Mouse (Mus musculus) CD4-positive, CD25-positive, alpha-beta regulatory T cell, adult 4 months (primary cell): Measurements from ENCODE around the gene B4galnt3. TPM values are rescaled to one million over a fixed set of nuclear protein-coding genes. Genes with fewer than 3 reads are reported as not detected.

ENCODE experiments used
- ATAC-seq: one replicate; pipeline ENCODE4 v1.8.0; 2017
- polyA plus RNA-seq, 2 experiments: library from polyadenylated mRNA; unstranded; fragments of 100-300 nt; shearing (Covaris generic); gene quantifications; one replicate each; pipeline ENCODE4 v1.2.1; 2017

The B4galnt3 gene
- polyA plus RNA-seq, 2 experiments from 2014 or later = not detected

DNA sequence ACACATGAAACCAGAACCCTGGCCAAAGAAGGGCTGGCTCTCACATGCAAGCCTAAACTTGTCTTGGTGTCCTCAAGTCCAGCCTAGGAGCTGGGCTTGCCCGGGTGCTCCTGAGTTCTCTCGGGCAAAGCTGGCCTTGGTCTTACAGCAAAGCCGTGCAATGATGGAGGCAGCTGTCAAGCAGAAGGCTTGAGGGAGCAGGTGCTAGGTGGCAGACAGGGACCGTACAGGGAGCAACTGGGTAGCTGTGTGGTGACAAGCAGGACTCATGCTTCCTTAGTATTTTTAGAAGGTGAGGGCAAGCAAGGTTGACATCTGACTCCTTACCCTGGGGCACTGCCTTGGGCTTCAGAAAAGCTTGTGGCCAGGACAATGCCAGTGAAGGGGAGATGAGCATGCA, 110.6 kb downstream of the B4galnt3 start:
- ATAC-seq = no peak

DNA sequence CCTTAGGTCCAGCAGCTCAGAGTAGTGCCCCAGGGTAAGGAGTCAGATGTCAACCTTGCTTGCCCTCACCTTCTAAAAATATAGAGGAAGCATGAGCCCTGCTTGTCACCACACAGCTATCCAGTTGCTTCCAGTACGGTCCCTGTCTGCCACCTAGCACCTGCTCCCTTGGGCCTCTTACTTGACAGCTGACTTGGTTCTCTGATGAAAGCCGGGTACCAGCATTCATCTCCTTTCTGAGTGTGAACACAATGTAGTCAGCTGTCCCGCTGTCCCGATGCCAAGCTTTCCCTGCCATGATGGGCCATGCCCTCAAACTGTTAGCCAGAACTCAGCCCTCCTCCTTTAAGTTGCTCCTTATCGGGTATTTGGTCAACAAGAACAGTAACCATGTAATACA, 112.2 kb downstream of the B4galnt3 start:
- no peak for ATAC-seq

DNA sequence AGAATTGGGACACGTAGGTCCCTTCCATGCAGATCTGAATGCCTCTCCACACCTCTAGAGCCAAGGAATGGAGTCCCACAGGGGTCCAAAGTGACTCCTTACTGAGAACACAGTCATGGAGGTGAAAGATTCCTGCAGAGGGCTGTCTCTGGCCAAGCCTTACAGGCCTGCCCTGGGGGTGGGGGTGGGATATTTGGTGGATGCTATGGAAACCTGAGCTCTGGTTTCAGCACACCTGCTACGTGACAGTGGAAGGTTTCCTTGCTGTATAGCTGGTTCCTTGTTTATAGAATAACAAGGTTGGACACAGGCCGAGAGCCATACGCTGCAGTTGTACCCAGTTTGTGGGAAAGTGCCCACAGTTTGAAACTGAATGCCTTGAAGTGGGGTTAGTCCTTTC, 113.9 kb downstream of the B4galnt3 start:
- no peak for ATAC-seq

DNA sequence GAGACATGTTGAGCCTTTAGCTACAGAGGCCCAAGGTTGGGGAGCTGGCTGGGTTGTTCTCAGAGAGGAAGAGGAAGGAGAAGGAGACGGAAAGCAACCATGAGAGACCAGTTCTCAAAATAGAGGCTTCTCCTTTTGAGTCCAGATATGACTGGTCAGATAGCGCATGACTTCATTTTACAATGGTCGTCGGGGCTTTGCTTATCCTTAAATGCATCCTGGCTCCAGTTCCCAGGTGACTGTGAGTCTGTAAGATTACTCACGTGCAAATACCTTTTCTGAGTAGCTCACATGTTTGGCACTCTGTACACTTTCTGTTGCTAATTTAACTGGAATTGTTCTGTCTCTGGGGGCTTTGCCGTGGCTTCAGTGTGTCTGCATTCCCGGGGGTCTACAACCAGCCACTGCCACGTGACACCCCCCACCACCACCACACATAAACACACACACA, 114.6 kb downstream of the B4galnt3 start:
- ATAC-seq = no peak

- no peak for ATAC-seq
Observed at GRCm38 (mm10) chr6:120179044-120179755, 115.2 kb downstream of the B4galnt3 start.

- ATAC-seq = no peak
Observed at GRCm38 (mm10) chr6:120175650-120176049, 118.7 kb downstream of the B4galnt3 start.

- ATAC-seq = no peak
Observed at GRCm38 (mm10) chr6:120174602-120175115, 119.7 kb downstream of the B4galnt3 start.

GRCm38 (mm10) chr6:120174028-120174601, 120.2 kb downstream of the B4galnt3 start:
- no peak for ATAC-seq

DNA sequence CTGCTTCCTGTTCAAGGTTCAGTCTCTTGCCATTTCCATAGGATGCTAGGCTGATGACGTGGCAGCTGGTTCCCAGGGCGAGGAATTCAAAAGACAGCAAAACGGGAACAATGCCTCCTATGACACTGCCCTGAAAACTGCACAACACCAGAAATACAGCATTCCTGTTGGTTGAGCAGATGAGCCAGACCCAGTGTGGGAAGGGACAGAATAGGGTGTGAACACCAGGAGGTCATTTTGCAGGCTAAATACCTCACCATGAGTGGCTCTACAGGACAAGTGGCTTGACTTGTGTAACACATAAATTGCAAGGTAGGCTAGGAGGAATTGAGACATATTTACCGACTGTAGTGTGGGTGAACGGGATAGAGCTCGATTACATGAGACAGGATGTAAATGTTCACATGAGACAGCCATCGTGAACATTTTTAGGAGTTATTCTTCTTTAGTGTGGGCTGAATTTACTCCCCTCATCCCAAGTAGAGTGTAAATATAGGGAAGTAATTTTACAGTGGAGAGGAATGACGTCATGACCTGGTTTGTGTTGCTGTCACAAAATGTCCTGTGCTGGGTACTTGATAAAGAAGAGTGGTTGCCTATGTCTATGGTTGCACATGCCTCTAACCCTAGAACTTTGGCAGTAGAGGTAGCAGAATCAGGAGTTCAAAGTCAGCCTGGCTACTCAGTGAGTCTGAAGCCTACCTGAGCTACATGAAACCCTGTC, 121.9 kb downstream of the B4galnt3 start:
- no peak for ATAC-seq

- no peak for ATAC-seq
Observed at GRCm38 (mm10) chr6:120167574-120167973, 126.8 kb downstream of the B4galnt3 start.

DNA sequence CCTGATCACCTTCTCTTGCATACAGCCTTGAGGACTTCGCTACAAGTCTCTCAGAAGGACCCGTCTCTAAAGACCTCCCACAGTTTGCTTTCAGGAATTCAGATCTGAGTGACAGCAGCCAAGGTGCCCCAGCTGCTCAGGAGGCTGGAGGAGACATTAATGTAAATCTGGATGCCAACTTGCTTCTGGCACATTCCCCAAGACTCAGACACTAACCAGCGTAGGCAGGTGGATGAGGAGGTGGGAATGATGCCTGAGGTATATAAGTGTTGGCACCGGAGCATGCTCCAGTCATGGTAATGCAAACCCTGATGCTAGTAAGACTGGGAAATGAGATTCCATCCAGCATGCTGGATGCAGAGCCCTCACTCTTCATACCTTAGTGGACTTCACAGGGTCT, 129.6 kb downstream of the B4galnt3 start:
- ATAC-seq = no peak

DNA sequence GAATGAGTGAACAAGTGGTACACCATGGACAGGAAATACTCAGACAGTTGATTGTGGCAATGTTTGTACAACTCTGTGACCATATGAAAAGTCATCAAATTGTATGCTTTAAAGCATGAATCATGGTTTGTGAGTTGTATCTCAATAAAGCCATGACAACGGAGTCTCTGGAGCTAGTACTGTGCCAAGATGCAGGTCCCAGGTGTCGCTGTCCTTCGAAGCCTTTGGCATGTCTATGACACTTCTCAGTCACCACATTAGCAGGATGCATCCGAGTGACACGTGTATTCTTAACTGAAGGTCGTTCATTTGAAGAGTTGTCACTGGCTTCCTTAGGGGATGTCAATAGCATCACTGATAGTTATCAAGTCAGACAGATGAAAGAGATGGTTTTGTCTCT, 131.4 kb downstream of the B4galnt3 start:
- ATAC-seq = no peak

- no peak for ATAC-seq
Observed at GRCm38 (mm10) chr6:120159133-120159901, 135.0 kb downstream of the B4galnt3 start.

GRCm38 (mm10) chr6:120157479-120157878, 136.9 kb downstream of the B4galnt3 start:
- no peak for ATAC-seq

- ATAC-seq = no peak
Observed at GRCm38 (mm10) chr6:120155510-120155909, 138.8 kb downstream of the B4galnt3 start.

- ATAC-seq = peak; percentile 81
Observed at GRCm38 (mm10) chr6:120154526-120155309, 139.6 kb downstream of the B4galnt3 start.

Other genes with a start within 250 kb of the B4galnt3 start
- 1 to 10 TPM; 1.2 to 2.3 TPM for gene Ninj2, start 201.2 kb downstream of the B4galnt3 start, polyA plus RNA-seq
- gene D330020A13Rik, start 195 bp downstream of the B4galnt3 start, polyA plus RNA-seq = not detected
- gene Kdm5a, start 69.6 kb upstream of the B4galnt3 start, polyA plus RNA-seq = 10 to 100 TPM; 82.2 to 92.8 TPM
- gene Ccdc77, start 69.8 kb upstream of the B4galnt3 start, polyA plus RNA-seq = 10 to 100 TPM in 1 of 2 experiments, 1 to 10 TPM in 1; 8.9 to 15.0 TPM
- 10 to 100 TPM; 18.8 to 20.3 TPM for gene Il17ra, start 168.7 kb upstream of the B4galnt3 start, polyA plus RNA-seq
- gene Tmem121b, start 199.2 kb upstream of the B4galnt3 start, polyA plus RNA-seq = under 1 TPM; 0.61 to 0.63 TPM
- 10 to 100 TPM; 43.4 to 59.7 TPM for gene Hdhd5, start 236.8 kb upstream of the B4galnt3 start, polyA plus RNA-seq